Mouse (Mus musculus) olfactory bulb, adult 2 months (tissue): Measurements from ENCODE around the gene Cldn3.

ENCODE experiments used
- CTCF ChIP-seq: fragments of 200-500 bp; IDR thresholded peaks from 2 replicates; pipeline ENCODE4 v1.5.1; 2012; ENCODE audit warnings: low read depth, mild to moderate bottlenecking, low read length, moderate library complexity; ENCODE audit not compliant: insufficient read depth
- POLR2A ChIP-seq: fragments of 200-500 bp; IDR thresholded peaks from 2 replicates; pipeline ENCODE4 v1.6.1; 2012; ENCODE audit warnings: mild to moderate bottlenecking, low read depth, low read length, moderate library complexity; ENCODE audit not compliant: insufficient read depth

DNA sequence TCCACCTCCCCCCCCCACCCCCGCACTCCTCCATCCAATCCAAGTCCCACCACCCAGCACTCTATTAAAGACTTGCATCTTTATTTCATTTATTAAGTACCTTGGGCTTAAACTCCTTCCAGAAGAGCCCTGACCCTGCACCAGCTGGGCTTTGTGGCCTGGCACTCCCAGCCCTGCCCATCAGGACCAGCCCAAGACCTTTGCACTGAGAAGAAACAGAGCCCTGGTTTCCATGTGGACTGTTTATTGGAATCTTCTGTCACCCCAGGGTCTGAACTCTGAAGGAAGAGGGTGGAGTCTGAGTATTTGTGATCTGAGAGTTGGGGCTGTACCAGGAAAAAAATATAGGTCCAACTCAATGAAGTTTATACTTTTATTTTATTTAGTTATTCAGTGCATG, 2.9 kb upstream of the Cldn3 start:
- TF ChIP-seq CTCF = no peak
- no peak for TF ChIP-seq POLR2A
